Mouse (Mus musculus) urinary bladder, adult 18-20 months (tissue): Measurements from ENCODE around the gene Ube2s.
"Not testable (repeated sequence)": the region's sequence is repeated elsewhere in the genome, so short reads cannot be mapped to it uniquely, and the experiment has no call there.

Experiments used
- DNase-seq, 2 experiments: peaks; one replicate each; pipeline ENCODE4 v3.0.0; 2022; ENCODE audit warnings: low spot score in 2 of 2, mixed read lengths in 2 of 2

Gene Ube2s

GRCm38 (mm10) chr7:4812303-4813104, at the start of gene Ube2s:
Gene Ube2s (minus strand): TSS chr7:4812590.
- DNase-seq, result peak; percentile 97 to 99

GRCm38 (mm10) chr7:4860926-4861325, 48.5 kb upstream of the Ube2s start:
- not testable (repeated sequence) for DNase-seq

- DNase-seq, result no peak
These were observed 47.1 kb upstream of the Ube2s start for GRCm38 (mm10) chr7:4859418-4859978.

GRCm38 (mm10) chr7:4857321-4857720, 44.9 kb upstream of the Ube2s start:
- no peak for DNase-seq

DNA sequence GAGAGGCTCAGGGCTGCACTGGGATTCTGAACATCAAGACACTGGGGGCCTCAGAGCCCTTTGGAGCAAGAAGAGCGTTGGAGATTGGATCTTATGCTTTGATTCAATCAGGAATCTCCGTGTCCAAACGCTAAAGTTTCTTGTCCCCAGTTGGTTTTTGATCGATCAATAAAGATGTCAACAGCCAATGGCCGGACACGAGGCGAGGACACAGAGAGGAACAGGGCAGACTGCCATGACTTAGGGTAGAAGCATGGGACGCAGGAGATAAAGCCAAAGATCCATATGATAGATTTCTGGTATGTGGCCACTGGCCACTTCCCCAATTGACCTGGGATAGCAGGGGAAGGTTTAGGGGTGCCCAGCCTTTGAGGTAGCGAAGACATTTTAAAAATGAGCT, 44.1 kb upstream of the Ube2s start:
- DNase-seq, result no peak

- DNase-seq, result no peak
These were observed 41.2 kb upstream of the Ube2s start for GRCm38 (mm10) chr7:4853613-4854012.

DNA sequence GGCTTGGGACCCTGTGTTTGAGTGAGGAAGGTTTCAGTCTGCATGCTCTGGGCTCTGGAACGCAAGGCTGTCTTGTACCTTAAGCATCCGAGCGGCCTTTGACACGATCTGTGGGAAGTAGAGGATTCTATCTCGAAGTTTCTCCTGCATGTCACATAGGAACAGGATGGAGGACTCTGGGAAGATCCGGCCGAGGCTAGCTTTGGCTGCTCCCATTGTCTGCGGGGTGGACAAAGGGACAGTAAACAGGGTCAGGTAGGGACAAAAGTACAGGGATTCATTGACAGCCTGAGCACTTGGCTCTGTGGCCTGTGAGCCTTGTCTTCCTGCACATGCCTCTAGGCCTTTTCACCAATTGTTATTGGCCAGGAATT, 38.9 kb upstream of the Ube2s start:
- no peak for DNase-seq

DNA sequence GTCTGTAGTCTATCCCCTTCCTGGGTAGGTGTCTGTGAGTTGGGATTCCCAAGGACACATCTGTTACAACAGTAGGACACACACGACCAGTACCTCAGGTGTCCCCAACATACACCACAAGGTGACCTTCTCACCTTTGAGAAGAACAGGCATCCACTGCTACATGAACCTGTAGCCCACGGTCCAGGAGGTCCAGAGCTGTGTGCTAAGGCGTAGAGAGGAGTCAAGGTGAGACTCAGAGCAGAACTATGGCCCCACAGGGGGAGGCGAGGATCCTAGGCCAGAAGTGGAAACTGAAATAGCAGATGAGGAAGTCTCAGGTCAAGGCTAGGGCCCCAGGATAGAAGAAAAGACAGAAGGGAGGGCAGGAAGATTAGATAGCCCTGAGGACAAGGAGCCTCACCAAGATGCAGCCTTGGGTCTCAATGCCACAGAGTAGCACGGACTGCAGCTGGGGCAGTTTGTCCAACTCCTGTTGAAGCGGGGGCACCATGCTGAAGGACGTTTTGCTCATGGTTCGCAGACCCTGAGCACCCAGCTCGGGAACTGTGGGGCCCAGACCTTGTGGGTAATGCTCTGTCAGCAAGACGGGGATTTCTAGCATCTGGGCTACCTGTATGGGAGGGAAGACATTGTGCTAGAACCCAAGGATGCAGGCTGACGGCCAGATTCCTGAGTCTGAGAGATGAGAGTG, 38.4 kb upstream of the Ube2s start:
- no peak for DNase-seq

GRCm38 (mm10) chr7:4849372-4849771, 37.0 kb upstream of the Ube2s start:
- DNase-seq, result no peak

GRCm38 (mm10) chr7:4844917-4845309, 32.5 kb upstream of the Ube2s start:
- DNase-seq, result no peak

- no peak for DNase-seq
These were observed 32.0 kb upstream of the Ube2s start, which contains the start of gene Shisa7 for GRCm38 (mm10) chr7:4844245-4844916. Gene Shisa7 (minus strand): TSS chr7:4844696.

- no peak for DNase-seq
These were observed 31.3 kb upstream of the Ube2s start for GRCm38 (mm10) chr7:4843604-4844244.

DNA sequence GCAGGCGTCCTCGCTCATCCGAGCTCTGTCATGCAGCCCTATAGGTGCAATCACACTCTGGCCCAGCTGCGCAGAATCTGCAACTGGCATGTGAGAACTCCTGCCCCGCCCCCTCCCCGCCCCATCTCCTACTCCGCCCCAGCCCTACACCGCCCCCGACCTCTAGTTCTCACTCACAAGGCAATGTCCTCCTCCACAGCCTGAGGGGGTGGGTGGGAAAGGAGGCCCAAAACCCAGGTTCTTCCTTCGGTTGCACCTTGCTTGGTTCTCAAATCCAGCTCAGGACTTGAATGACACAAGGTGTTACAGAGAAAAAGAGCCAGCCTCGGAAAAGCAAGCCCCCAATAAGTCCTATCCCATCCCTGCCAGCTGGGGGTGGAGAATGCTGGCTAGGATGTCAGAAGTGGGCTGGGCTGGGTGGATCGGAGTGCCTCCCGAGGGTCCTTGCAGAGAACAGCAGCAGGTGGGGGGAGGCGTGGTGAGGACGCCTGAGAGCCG, 30.3 kb upstream of the Ube2s start:
- no peak for DNase-seq

GRCm38 (mm10) chr7:4842077-4842476, 29.7 kb upstream of the Ube2s start:
- DNase-seq, result no peak

- DNase-seq, result no peak
These were observed 25.2 kb upstream of the Ube2s start for GRCm38 (mm10) chr7:4837639-4838038.

DNA sequence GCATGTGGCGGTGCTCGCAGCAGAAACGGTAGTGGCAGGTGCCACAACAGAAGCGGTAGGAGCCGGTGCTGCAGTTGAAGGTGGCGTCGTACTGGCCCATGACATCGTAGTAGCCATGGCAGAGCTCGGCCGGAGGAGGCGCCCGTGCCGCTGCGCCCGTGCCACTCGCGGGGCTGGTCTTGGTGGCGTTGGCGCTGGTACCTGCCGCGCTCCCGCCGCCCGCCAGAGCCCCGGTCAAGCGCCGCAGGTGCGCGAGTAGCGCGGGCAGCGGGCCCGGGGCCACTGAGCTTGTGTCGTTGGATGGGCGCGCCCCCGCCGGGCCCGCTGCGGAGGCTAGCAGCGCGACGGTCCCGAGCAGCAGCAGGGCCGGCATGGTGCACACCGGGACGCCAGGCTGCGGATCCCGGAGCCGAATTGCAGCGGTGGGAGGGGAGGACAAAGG, 24.0 kb upstream of the Ube2s start:
- peak; percentile 50 to 55 for DNase-seq

GRCm38 (mm10) chr7:4835631-4836327, 23.4 kb upstream of the Ube2s start:
- DNase-seq, result no peak

- no peak for DNase-seq
These were observed 18.1 kb upstream of the Ube2s start for GRCm38 (mm10) chr7:4830476-4830875.

DNA sequence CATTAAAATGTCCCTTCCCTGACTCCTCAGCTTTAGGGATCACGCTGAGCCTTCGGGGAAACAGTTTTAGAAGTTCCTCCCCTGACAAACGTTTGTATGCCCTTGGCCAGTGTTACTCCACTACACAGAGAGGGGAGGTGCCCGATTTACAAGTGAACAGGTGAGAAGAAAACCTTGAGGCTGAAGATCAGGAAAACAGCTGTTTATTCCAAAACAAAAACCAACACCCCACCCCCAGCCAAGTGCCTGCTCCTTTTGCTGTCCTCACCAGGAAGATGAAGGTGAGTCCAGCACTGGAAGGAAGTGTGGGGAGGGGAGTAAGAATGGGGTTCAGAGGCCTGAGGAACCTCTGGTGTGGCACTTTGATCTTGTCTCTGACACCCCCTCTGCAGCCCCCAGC, 13.0 kb upstream of the Ube2s start:
- DNase-seq, result no peak

DNA sequence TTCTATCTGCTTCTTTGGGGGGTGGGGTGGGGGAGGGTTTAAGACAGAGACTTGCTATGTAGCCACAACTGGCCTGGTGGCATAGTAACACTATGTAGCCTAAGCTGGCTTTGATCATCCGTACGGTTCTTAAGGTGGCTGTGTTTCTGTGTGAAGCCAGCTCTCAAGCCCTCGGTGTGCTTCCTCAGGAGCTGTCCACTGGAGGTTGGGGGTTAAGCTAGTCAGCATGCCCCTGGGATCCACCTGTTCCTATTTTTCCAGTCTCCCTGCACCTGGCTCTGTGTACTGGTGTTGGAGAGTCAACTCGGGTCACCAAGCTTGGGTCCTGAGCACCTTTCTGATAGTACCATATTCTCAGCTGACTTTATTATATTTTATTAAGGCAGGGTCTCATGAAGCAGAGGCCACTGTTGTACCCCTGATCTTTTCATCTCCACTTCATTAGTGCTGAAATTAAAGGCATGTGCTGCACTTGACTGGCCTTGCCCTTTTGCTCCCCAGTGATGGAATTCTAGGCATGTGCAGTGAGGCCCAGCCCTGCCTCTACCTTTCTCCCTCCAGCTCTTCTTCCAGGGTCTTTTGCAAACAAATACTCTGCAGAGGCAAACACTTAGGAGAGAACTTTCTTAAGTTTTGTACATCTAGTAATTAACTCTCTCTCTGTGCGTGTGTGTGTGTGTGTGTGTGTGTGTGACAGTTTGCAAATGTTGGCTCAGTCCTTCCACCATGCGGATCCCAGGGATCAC, 9.9 kb upstream of the Ube2s start:
- no peak for DNase-seq
